Mouse (Mus musculus) liver, embryonic 11.5 days (tissue): ENCODE data around the gene Psme1. TPM values are rescaled to one million over a fixed set of nuclear protein-coding genes. Genes with fewer than 3 reads are reported as not detected.

Source experiments
- ATAC-seq: fragments of 200-750 bp; cut with Nextera tagmentation; replicated peaks from 2 replicates; pipeline ENCODE4 v1.8.0; 2017; ENCODE audit warnings: moderate number of reproducible peaks, mild to moderate bottlenecking, moderate TSS enrichment, moderate library complexity; ENCODE audit not compliant: low FRiP score
- DNase-seq: peaks from one replicate; pipeline ENCODE4 v3.0.0-alpha.2; 2017; ENCODE audit warnings: low spot score
- H3K27ac ChIP-seq: fragments of 300-500 bp; sonication (generic); 2 replicates; pipeline ENCODE4 v1.5.1; 2014; ENCODE audit warnings: mild to moderate bottlenecking, low read depth, low read length, control low read depth
- H3K27me3 ChIP-seq: fragments of 300-500 bp; sonication (generic); replicated peaks from 2 replicates; pipeline ENCODE4 v1.6.1; 2014; ENCODE audit warnings: low read length, mixed read lengths; ENCODE audit not compliant: control insufficient read depth, insufficient read depth
- H3K36me3 ChIP-seq: fragments of 300-500 bp; sonication (generic); 2 replicates; pipeline ENCODE4 v1.6.1; 2014; ENCODE audit warnings: mild to moderate bottlenecking, low read length, moderate library complexity, mixed read lengths; ENCODE audit not compliant: control insufficient read depth, insufficient read depth
- H3K4me1 ChIP-seq: fragments of 300-500 bp; sonication (generic); replicated peaks from 2 replicates; pipeline ENCODE4 v1.6.1; 2014; ENCODE audit warnings: low read length, mixed read lengths; ENCODE audit not compliant: control insufficient read depth, insufficient read depth
- H3K4me2 ChIP-seq: fragments of 300-500 bp; sonication (generic); 2 replicates; pipeline ENCODE4 v1.6.1; 2014; ENCODE audit warnings: mild to moderate bottlenecking, control low read depth, moderate library complexity
- H3K4me3 ChIP-seq: fragments of 300-500 bp; sonication (generic); 2 replicates; pipeline ENCODE4 v1.5.1; 2014; ENCODE audit warnings: low read depth, low read length, control low read depth
- H3K9ac ChIP-seq: fragments of 300-500 bp; sonication (generic); 2 replicates; pipeline ENCODE4 v1.6.1; 2014; ENCODE audit warnings: low read depth, low read length, control low read depth
- H3K9me3 ChIP-seq: fragments of 300-500 bp; sonication (generic); 2 replicates; pipeline ENCODE4 v1.6.1; 2016; ENCODE audit warnings: low read length, inconsistent platforms, mixed read lengths; ENCODE audit not compliant: control insufficient read depth
- WGBS: fragments of 180-500 bp; shearing (Covaris S2); extraction: QIAGEN DNeasy Blood & Tissue Kit; methylation state at CpG from one replicate; pipeline ENCODE4 v1.1.7; 2014; 5-methylcytosine and 5-hydroxymethylcytosine counted together
- polyA plus RNA-seq: library from polyadenylated mRNA; unstranded; fragments of >200 nt; fragmentation: Nextera tagmentation; extraction: Ambion mirVana; gene quantifications from 2 replicates; pipeline ENCODE4 v1.2.1, GENCODE M21; 2014

Psme1 gene
- polyA plus RNA-seq, 1 experiment from 2014 or later: 172 TPM

DNA sequence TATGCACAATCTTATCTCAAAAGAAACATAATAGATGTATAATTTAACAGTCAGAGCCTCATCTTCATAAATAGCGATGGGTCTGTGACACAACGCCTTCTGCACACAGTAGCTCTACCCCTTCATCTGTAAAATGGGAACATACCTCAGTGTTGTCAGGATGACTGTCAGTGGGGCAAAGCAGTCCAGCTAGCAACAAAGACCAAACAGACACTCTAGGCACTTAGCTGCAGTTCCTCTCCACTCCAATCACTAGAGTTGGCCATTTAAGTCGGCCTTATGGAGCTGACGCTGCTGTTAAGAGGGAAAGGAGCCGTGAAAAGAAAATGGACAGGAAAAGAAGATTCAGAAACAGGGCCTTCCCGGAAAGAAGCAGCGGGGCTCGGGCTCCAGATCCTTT lies 26.1 kb upstream of the Psme1 start:
- 90% methylated on average over 8 of the region's 8 CpGs for WGBS

DNA sequence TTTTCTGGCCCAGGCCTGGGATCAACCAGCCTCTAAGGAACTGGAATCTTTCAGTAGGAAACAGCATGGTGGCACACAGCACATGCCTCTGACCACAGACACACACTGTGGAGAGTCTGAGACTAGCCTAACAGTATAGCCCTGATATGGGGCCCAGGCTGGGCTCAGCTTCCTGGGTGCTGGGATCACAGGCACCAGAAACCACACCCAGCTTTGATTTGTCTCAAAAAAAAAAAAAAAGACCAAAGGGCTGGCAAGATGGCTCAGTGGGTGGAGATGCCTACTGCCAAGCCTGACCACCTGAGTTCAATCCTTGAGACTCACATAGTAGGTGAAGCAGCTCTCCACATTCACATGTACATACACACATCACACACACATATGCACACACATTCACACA lies 23.3 kb upstream of the Psme1 start:
- H3K27ac ChIP-seq: no peak overlapping the region
- no peak overlapping the region for H3K4me3 ChIP-seq
- H3K9me3 ChIP-seq: no peaks in the 10 kb centered on the region
- peaks cover 16% of the 10 kb centered on the region for H3K4me1 ChIP-seq
- no peaks in the 10 kb centered on the region for H3K27me3 ChIP-seq
- ATAC-seq: no peak
- no peak overlapping the region for H3K4me2 ChIP-seq
- no peak for DNase-seq
- H3K36me3 ChIP-seq: no peaks in the 10 kb centered on the region
- no peak overlapping the region for H3K9ac ChIP-seq

More for the DNA sequence above, 26.1 kb upstream of the Psme1 start:
- peaks cover 4% of the 10 kb centered on the region for H3K4me1 ChIP-seq
- H3K9me3 ChIP-seq: no peaks in the 10 kb centered on the region
- DNase-seq (no peak), ATAC-seq (no peak)
- H3K36me3 ChIP-seq: peaks cover 16% of the 10 kb centered on the region
- no peak overlapping the region for H3K9ac ChIP-seq
- no peaks in the 10 kb centered on the region for H3K27me3 ChIP-seq
- H3K4me3 ChIP-seq: no peak overlapping the region
- H3K4me2 ChIP-seq: no peak overlapping the region
- H3K27ac ChIP-seq: no peak overlapping the region

GRCm38 (mm10) chr14:55555788-55556187 lies 22.1 kb upstream of the Psme1 start:
- Histone ChIP-seq H3K9me3 (no peaks in the 10 kb centered on the region), H3K4me3 (no peak overlapping the region), H3K36me3 (no peaks in the 10 kb centered on the region), H3K27ac (no peak overlapping the region), H3K27me3 (no peaks in the 10 kb centered on the region), H3K4me1 (peaks cover 16% of the 10 kb centered on the region), H3K4me2 (no peak overlapping the region), H3K9ac (no peak overlapping the region)
- 66% methylated on average over 3 of the region's 3 CpGs for WGBS
- ATAC-seq (no peak), DNase-seq (no peak)

DNA sequence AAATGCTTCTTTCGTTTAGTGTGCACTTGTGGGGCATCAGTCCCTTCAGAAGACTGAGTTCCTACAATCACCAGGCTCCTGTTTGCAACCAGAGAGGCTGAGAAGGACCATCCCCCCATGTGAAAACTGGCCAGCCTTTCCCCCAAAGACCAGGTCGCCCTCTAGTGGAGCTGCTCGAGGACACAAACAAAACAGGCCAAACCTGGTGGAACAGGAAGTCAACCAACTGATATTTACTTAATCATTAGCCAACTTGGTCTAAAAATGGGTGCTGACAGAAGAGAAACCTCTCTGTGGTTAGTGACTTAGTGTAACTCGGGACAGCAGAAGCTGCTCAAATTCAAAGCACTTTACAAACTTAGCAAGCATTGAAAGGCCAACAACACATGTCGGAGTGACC lies 20.9 kb upstream of the Psme1 start:
- Histone ChIP-seq H3K9me3 (no peaks in the 10 kb centered on the region), H3K27ac (peak overlapping the region; percentile 57; the same call in 1 of the 2 replicates), H3K4me3 (no peak overlapping the region), H3K4me1 (peaks cover 22% of the 10 kb centered on the region), H3K27me3 (no peaks in the 10 kb centered on the region), H3K36me3 (no peaks in the 10 kb centered on the region), H3K4me2 (0 out of 2 replicates have a peak overlapping the region, but pooled peaks have one; percentile 11), H3K9ac (no peak overlapping the region)
- WGBS: 24% methylated on average over 5 of the region's 5 CpGs
- DNase-seq: peak; percentile 72
- ATAC-seq: no peak

- Histone ChIP-seq H3K4me1 (peaks cover 24% of the 10 kb centered on the region), H3K9ac (peak overlapping the region; percentile 12; the same call in 1 of the 2 replicates), H3K4me3 (no peak overlapping the region), H3K27me3 (no peaks in the 10 kb centered on the region), H3K4me2 (no peak overlapping the region), H3K27ac (peak overlapping the region; percentile 57), H3K36me3 (no peaks in the 10 kb centered on the region), H3K9me3 (no peaks in the 10 kb centered on the region)
- ATAC-seq (no peak), DNase-seq (no peak)
- WGBS: 90% methylated on average over 3 of the region's 3 CpGs
Observed at GRCm38 (mm10) chr14:55557587-55557986, 20.3 kb upstream of the Psme1 start.

- H3K27me3 ChIP-seq: no peaks in the 10 kb centered on the region
- DNase-seq: no peak
- no peaks in the 10 kb centered on the region for H3K9me3 ChIP-seq
- H3K4me2 ChIP-seq: peak overlapping the region; percentile 92
- peak overlapping the region; percentile 68 for H3K4me3 ChIP-seq
- peaks cover 24% of the 10 kb centered on the region for H3K4me1 ChIP-seq
- H3K9ac ChIP-seq: no peak overlapping the region
- no peaks in the 10 kb centered on the region; the same call in 1 of the 2 replicates for H3K36me3 ChIP-seq
- ATAC-seq: peak; percentile 30; the same call in 1 of the 2 replicates
- 46% methylated on average over 6 of the region's 6 CpGs for WGBS
- H3K27ac ChIP-seq: peak overlapping the region; percentile 99
Observed at GRCm38 (mm10) chr14:55558740-55559448, 19.0 kb upstream of the Psme1 start.

- Histone ChIP-seq H3K4me1 (peaks cover 24% of the 10 kb centered on the region), H3K36me3 (peaks cover 5% of the 10 kb centered on the region; the same call in 1 of the 2 replicates), H3K4me2 (peak within 1 kb of the TSS; percentile 92), H3K27me3 (no peaks in the 10 kb centered on the region), H3K27ac (peak within 1 kb of the TSS; percentile 99), H3K9ac (peak within 1 kb of the TSS; percentile 85), H3K4me3 (peak within 1 kb of the TSS; percentile 68), H3K9me3 (no peaks in the 10 kb centered on the region)
- ATAC-seq: peak; percentile 77
- peak; percentile 90 for DNase-seq
- WGBS: under 1% methylated on average over 27 of the region's 27 CpGs
Observed at GRCm38 (mm10) chr14:55559799-55560201, 18.1 kb upstream of the Psme1 start, which contains the start of gene Dcaf11. Dcaf11 (plus strand) TSS chr14:55560006.

DNA sequence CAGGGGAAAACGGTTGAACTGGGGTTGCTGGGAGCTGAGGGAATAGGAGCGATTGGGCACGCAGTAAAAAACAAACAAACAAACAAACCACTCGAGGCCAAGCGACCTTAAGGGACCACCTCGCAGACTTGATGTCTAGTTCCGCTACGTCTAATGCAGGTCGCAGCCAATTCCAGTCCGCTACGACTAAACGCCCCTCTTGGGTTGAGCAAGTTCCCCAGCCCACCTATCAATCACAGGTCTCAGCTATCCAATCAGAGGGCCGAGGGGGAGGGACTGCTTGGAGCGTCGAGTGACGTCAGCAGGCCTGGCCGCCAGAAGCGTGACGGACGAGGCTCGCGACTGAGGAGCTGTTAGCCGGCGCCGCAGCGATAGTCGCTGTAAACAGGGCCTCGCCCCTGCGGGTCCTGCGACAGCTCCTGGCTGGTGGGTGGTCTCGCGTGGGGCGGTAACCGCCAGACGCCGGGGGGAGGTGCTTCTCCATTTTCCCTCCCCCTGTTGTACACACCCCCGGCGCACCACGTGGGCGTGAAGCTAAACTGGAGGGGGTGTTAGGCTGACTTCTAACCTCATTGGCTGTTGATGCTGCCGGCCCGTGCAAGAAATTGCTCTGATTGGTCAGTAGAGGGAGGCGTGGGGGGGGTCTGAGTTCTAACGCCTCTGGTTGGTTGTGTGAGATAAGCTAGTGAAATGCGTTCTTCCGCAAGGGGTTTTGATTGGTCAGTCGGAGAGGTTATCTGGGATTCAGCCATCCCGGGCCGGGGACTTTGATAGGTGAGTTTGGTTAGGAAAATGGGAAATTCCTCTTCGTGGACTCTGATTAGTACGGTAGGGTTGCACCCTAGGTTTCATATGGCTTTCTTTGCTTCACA lies 17.5 kb upstream of the Psme1 start, which contains the start of gene A730061H03Rik:
Gene A730061H03Rik, minus strand, starts transcription at position 205 of the 872 bp plus-strand sequence.
- H3K9me3 ChIP-seq: no peaks in the 10 kb centered on the region
- H3K4me2 ChIP-seq: peak within 1 kb of the TSS; percentile 92
- H3K9ac ChIP-seq: peak within 1 kb of the TSS; percentile 85
- peaks cover 24% of the 10 kb centered on the region for H3K4me1 ChIP-seq
- under 1% methylated on average over 51 of the region's 51 CpGs for WGBS
- DNase-seq: peak; percentile 98
- H3K36me3 ChIP-seq: peaks cover 9% of the 10 kb centered on the region; the same call in 1 of the 2 replicates
- H3K27ac ChIP-seq: peak within 1 kb of the TSS; percentile 99
- ATAC-seq: peak; percentile 91
- H3K27me3 ChIP-seq: no peaks in the 10 kb centered on the region
- peak within 1 kb of the TSS; percentile 68 for H3K4me3 ChIP-seq
